Comparison of ENCODE assay signal across 4 mouse cellular contexts in genomic region chr4:45380903-45381580, GRCm38 (mm10).
A peak's percentile ranks its signal among the peaks of the same experiment; 100 is the strongest.
DNase-seq lines count a peak whose midpoint lies in the region.

No protein-coding gene starts in this region.

- DNase-seq in R1 (ENCODE audit: low read depth, low spot score) = peak; percentile 63
- DNase-seq in kidney, adult 11 months = peak; percentile 51
- DNase-seq in kidney, adult 9 months = peak; percentile 76
- peak; percentile 23 to 59 for DNase-seq in kidney, postnatal 36 days

Comparison
In these comparisons a context has a peak if more than half of its experiments do, and no peak if none do; other contexts are left out.
1. Peak in every context shown above with its lines: DNase-seq.